22 mouse cellular contexts compared by ENCODE assay signal in genomic region chr13:89387416-89387815, GRCm38 (mm10).
"Had no signal": no experiment of that assay in that cellular context is flagged by ENCODE, and none has a peak within 500 bp of the region (broad histone marks: within the 10 kb centered on the region; RNA-seq: fewer than 3 reads in every experiment).

No protein-coding gene starts in this region.

- H3K36me3 ChIP-seq: kidney, embryonic 15.5 days; limb, embryonic 10.5 days; limb, embryonic 13.5 days; liver, embryonic 12.5 days; liver, embryonic 15.5 days; lung, embryonic 15.5 days; midbrain, embryonic 12.5 days; midbrain, embryonic 15.5 days; neural tube, embryonic 12.5 days; neural tube, embryonic 15.5 days had no signal

- H3K9ac ChIP-seq: kidney, embryonic 15.5 days; limb, embryonic 13.5 days; liver, embryonic 12.5 days; liver, embryonic 15.5 days; lung, embryonic 15.5 days; midbrain, embryonic 12.5 days; midbrain, embryonic 15.5 days; neural tube, embryonic 12.5 days; neural tube, embryonic 15.5 days had no signal

- H3K9me3 ChIP-seq: kidney, embryonic 15.5 days; limb, embryonic 10.5 days; liver, embryonic 12.5 days; liver, embryonic 15.5 days; lung, embryonic 15.5 days; midbrain, embryonic 12.5 days; midbrain, embryonic 15.5 days; neural tube, embryonic 12.5 days; neural tube, embryonic 15.5 days had no signal

- ATAC-seq: liver, embryonic 12.5 days; midbrain, embryonic 15.5 days had no signal

- H3K4me1 ChIP-seq: kidney, embryonic 15.5 days; limb, embryonic 10.5 days; limb, embryonic 13.5 days; liver, embryonic 12.5 days; liver, embryonic 15.5 days; lung, embryonic 15.5 days; midbrain, embryonic 12.5 days; midbrain, embryonic 15.5 days; neural tube, embryonic 12.5 days; neural tube, embryonic 15.5 days had no signal

- H3K4me2 ChIP-seq: kidney, embryonic 15.5 days; limb, embryonic 13.5 days; liver, embryonic 12.5 days; liver, embryonic 15.5 days; lung, embryonic 15.5 days; midbrain, embryonic 12.5 days; midbrain, embryonic 15.5 days; neural tube, embryonic 12.5 days; neural tube, embryonic 15.5 days had no signal

- H3K27me3 ChIP-seq: kidney, embryonic 15.5 days; limb, embryonic 13.5 days; liver, embryonic 12.5 days; liver, embryonic 15.5 days; lung, embryonic 15.5 days; midbrain, embryonic 12.5 days; midbrain, embryonic 15.5 days; neural tube, embryonic 12.5 days; neural tube, embryonic 15.5 days had no signal

- H3K27ac ChIP-seq: kidney, embryonic 15.5 days; limb, embryonic 10.5 days; limb, embryonic 13.5 days; liver, embryonic 12.5 days; liver, embryonic 15.5 days; lung, embryonic 15.5 days; midbrain, embryonic 12.5 days; midbrain, embryonic 15.5 days; neural tube, embryonic 12.5 days; neural tube, embryonic 15.5 days; stomach, postnatal 0 days had no signal

- H3K4me3 ChIP-seq: kidney, embryonic 15.5 days; limb, embryonic 10.5 days; limb, embryonic 13.5 days; liver, embryonic 12.5 days; liver, embryonic 15.5 days; lung, embryonic 15.5 days; midbrain, embryonic 12.5 days; midbrain, embryonic 15.5 days; neural tube, embryonic 12.5 days; neural tube, embryonic 15.5 days had no signal

- DNase-seq: kidney, adult 8-10 months; kidney, postnatal 10 days; kidney, postnatal 36 days; liver; lung, adult 18-20 months; lung, postnatal 10 days; lung, postnatal 36 days; right cerebral cortex, adult 18-20 months; right cerebral cortex, postnatal 14 days; right cerebral cortex, postnatal 4 days; thymus, postnatal 25 days had no signal
